1 mouse cellular context compared by ENCODE assay signal in the genomic region with DNA sequence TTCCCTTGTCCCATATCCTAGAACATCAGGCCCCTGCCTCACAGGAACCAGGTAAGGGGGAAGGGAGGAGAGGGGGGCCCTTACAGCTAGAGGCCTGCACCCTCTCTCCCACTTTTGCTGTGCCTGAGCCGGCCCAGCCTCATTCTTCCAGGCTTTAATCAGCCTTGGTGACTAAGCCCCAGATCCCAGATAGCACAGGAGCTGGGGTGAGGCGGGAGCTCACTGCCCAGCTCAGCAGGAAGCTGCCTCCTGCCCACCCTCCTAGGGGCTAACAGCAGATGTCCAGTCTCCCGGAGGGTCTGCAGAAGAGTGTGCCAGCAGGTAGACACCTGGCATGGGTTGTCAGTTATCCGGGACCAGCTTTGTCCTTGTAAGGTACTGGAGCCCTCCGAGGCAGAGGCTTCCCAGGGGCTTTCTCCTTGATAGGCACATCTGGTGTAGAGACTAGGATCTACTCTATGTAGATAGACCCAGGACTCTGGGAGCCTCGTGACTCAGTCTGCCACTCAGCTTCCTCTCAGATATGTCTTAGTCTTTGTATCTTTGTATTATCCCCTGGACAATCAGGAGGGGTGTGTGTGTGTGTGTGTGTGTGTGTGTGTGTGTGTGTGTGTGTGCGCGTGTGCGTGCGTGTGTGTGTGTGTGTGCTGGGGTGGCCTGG.
A peak's percentile ranks its signal among the peaks of the same experiment; 100 is the strongest.
TF ChIP-seq lines count a peak whose summit lies in the region.

No protein-coding gene starts in this region.

TF ChIP-seq in MEL, 35 proteins besides CTCF, POLR2A, EP300 and RAD21:
- TF ChIP-seq USF1 (IDR thresholded peaks at IDR 0.05; ENCODE audit: low read depth, low read length), result peak; percentile 34; the same call in 1 of the 2 replicates
- no peak for TF ChIP-seq SMC3 (IDR thresholded peaks at IDR 0.05; ENCODE audit: low read depth, low read length)
TF ChIP-seq in MEL: peak in this region for 1.
